Mouse (Mus musculus) heart, postnatal 0 days (tissue): Measurements from ENCODE around the gene Klhdc4.

ENCODE experiments used
- CTCF ChIP-seq: IDR thresholded peaks from 2 replicates; pipeline ENCODE4 v1.5.1; 2016; ENCODE audit warnings: antibody characterized with exemption, control low read depth, low read depth
- EP300 ChIP-seq: IDR thresholded peaks from 2 replicates; pipeline ENCODE4 v1.6.1; 2016; ENCODE audit warnings: antibody characterized with exemption, low read depth

DNA sequence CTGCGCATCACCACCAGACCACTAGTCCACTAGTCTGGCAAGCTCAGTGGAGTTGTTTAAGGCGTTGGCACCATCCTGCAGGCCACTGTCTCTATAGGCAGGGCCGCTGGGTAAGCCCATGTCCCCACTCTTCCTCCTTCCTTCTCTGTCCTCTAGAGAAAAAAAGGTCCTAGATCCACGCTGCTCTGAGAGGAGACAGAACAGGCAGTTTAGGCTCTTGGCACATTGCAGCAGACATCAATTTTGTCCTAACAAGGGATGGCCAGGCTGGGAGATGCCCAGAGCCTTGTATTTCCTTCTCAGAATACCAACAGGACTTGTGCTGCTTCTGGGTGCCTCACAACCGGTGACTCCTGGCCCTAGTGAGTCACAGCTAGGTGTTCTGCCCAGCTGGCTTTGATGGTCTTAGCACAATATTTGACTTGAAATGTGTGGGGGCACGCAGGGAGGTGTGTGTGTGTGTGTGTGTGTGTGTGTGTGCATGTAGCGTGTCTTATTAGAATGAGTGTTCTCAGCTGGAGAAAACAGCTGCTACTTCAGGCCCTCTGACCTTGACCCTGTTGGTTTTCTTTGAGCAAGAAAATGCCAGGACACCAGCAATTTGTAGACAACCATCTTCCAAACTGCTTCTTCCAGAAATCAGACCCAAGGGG is 48.6 kb upstream of the Klhdc4 start:
- TF ChIP-seq CTCF (no peak), EP300 (no peak)
